Mouse (Mus musculus) lung, embryonic 14.5 days (tissue): Measurements from ENCODE around the gene B3gat1. TPM values are rescaled to one million over a fixed set of nuclear protein-coding genes. Genes with fewer than 3 reads are reported as not detected.

Experiments used
- ATAC-seq: fragments of 200-750 bp; cut with Nextera tagmentation; 2 replicates; pipeline ENCODE4 v1.8.0; 2017; ENCODE audit warnings: mild to moderate bottlenecking, moderate TSS enrichment, moderate library complexity; ENCODE audit not compliant: insufficient read depth
- DNase-seq: peaks from one replicate; pipeline ENCODE4 v3.0.0-alpha.2; 2015
- H3K27ac ChIP-seq: fragments of 300-500 bp; sonication (generic); 2 replicates; pipeline ENCODE4 v1.5.1; 2014; ENCODE audit warnings: low read depth, mild to moderate bottlenecking, moderate library complexity
- H3K27me3 ChIP-seq: fragments of 300-500 bp; sonication (generic); 2 replicates; pipeline ENCODE4 v1.6.1; 2014; ENCODE audit warnings: low read length, control low read depth; ENCODE audit not compliant: insufficient read depth
- H3K36me3 ChIP-seq: fragments of 300-500 bp; sonication (generic); 2 replicates; pipeline ENCODE4 v1.6.1; 2014; ENCODE audit warnings: control low read depth; ENCODE audit not compliant: insufficient read depth
- H3K4me1 ChIP-seq: fragments of 300-500 bp; sonication (generic); 2 replicates; pipeline ENCODE4 v1.6.1; 2014; ENCODE audit warnings: antibody characterized with exemption, control low read depth; ENCODE audit not compliant: insufficient read depth
- H3K4me2 ChIP-seq: fragments of 300-500 bp; sonication (generic); 2 replicates; pipeline ENCODE4 v1.6.1; 2014; ENCODE audit warnings: mild to moderate bottlenecking
- H3K4me3 ChIP-seq: fragments of 300-500 bp; sonication (generic); 2 replicates; pipeline ENCODE4 v1.5.1; 2014; ENCODE audit warnings: low read depth, low read length
- H3K9ac ChIP-seq: fragments of 300-500 bp; sonication (generic); 2 replicates; pipeline ENCODE4 v1.6.1; 2014
- H3K9me3 ChIP-seq: fragments of 300-500 bp; sonication (generic); 2 replicates; pipeline ENCODE4 v1.6.1; 2016; ENCODE audit warnings: low read depth, low read length, control low read depth
- CTCF ChIP-seq: IDR thresholded peaks from 2 replicates; pipeline ENCODE4 v1.5.1; 2016; ENCODE audit warnings: antibody characterized with exemption, low read depth
- WGBS: fragments of 180-500 bp; shearing (Covaris S2); extraction: QIAGEN DNeasy Blood & Tissue Kit; methylation state at CpG from one replicate; pipeline ENCODE4 v1.1.7; 2014; 5-methylcytosine and 5-hydroxymethylcytosine counted together
- polyA plus RNA-seq: library from polyadenylated mRNA; unstranded; fragments of >200 nt; fragmentation: Nextera tagmentation; extraction: Ambion mirVana; gene quantifications from 2 replicates; pipeline ENCODE4 v1.2.1, GENCODE M21; 2014

The B3gat1 gene
- polyA plus RNA-seq, 1 experiment from 2014 or later, result 0.41 TPM

DNA sequence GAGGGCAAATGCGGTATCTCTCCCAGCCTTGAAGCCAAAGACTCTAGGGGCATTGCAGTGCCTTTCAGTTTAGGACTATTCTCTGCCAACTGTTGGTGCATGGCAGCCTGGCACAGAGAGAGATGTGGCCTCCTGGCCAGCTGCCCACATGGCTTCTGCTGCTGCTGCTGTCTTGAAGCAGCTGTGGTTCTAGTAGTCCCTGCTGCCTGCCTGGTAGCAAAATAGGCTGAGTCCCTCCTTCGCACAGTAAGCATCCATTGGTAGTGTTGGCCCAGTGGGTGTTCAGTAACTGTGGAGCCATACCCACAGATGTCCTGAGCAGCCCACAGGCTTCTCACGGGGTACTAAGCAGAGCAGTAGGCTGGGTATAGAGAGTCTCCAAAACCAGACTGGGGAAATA lies 9.3 kb downstream of the B3gat1 start:
- no peak for DNase-seq
- Histone ChIP-seq H3K9ac (no peak overlapping the region), H3K36me3 (no peaks in the 10 kb centered on the region), H3K4me1 (no peaks in the 10 kb centered on the region), H3K27ac (no peak overlapping the region), H3K9me3 (no peaks in the 10 kb centered on the region), H3K4me3 (no peak overlapping the region), H3K4me2 (no peak overlapping the region), H3K27me3 (no peaks in the 10 kb centered on the region)
- WGBS, result 86% methylated on average over 3 of the region's 3 CpGs
- ATAC-seq, result no peak
- no peak for TF ChIP-seq CTCF

DNA sequence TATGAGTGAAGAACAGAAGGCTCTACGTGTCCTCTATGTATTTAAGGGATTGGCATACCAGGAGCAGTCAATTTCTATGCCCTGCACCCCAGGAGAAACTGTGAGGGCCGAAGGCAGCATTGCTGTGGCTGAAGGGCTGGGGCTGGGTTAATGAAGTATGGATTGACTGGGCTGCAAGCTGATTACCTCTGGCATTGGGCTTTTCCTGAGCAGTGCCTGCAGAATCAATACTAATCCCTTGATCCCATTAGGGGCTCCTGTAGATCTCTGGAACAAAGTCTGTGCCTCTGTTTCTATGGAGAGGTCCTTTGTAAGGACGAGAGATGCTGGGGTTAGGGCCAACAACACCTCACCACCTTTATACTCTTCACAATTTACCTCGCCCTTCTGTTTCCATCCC lies 13.6 kb downstream of the B3gat1 start:
- ATAC-seq (no peak), DNase-seq (no peak)
- no peak overlapping the region for H3K9ac ChIP-seq
- H3K4me2 ChIP-seq, result no peak overlapping the region
- WGBS, result 60% methylated on average over 4 of the region's 4 CpGs
- no peak overlapping the region for H3K4me3 ChIP-seq
- H3K27ac ChIP-seq, result no peak overlapping the region
- no peaks in the 10 kb centered on the region for H3K4me1 ChIP-seq
- TF ChIP-seq CTCF, result no peak
- H3K27me3 ChIP-seq, result no peaks in the 10 kb centered on the region
- H3K9me3 ChIP-seq, result no peaks in the 10 kb centered on the region
- H3K36me3 ChIP-seq, result no peaks in the 10 kb centered on the region

DNA sequence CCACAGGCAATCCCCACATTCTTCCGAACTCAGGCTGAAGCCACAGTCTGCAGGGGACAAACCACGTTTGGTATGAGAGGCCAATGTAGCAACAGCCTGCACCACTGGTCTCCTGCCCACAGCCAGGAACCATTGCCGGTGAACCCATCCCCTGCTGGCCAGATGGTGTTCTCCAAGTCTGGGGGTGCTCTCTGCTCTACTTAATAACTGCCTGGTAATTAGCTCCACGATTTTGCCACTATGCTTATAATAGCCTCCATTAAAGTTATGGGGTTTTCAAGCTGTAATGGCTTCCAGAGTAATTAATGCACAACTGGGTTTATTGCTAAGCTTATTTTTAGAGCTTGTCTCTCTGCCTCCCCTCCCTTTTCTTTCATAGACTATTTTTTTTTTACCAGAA lies 15.4 kb downstream of the B3gat1 start:
- 79% methylated on average over 4 of the region's 4 CpGs for WGBS
- no peaks in the 10 kb centered on the region for H3K4me1 ChIP-seq
- H3K36me3 ChIP-seq, result no peaks in the 10 kb centered on the region
- H3K4me2 ChIP-seq, result no peak overlapping the region
- no peak for TF ChIP-seq CTCF
- H3K9me3 ChIP-seq, result no peaks in the 10 kb centered on the region
- H3K9ac ChIP-seq, result no peak overlapping the region
- ATAC-seq (no peak), DNase-seq (no peak)
- no peak overlapping the region for H3K27ac ChIP-seq
- H3K4me3 ChIP-seq, result no peak overlapping the region
- H3K27me3 ChIP-seq, result no peaks in the 10 kb centered on the region

DNA sequence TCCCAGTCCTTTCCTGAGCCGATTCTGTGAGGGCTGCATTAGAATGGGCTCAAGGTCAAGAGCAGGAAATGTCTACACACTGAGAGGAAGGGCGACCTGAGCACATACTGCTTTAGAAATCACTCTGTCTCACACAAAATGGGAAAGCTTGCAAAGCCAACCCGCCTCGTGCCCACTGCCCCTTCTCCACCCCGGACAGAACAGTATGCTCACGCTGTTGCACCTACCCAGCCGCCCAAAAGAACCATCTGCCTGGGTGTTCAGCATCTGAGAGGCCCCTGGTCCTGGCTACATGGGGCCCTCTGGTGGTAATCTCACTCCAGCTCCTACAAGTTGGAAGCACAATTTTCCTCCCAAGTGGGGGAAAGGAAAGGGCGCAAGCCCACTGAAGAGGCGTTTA lies 26.6 kb downstream of the B3gat1 start:
- ATAC-seq, result no peak
- no peaks in the 10 kb centered on the region for H3K4me1 ChIP-seq
- no peaks in the 10 kb centered on the region for H3K36me3 ChIP-seq
- no peak overlapping the region for H3K4me2 ChIP-seq
- no peaks in the 10 kb centered on the region for H3K27me3 ChIP-seq
- H3K9me3 ChIP-seq, result no peaks in the 10 kb centered on the region
- WGBS, result 27% methylated on average over 9 of the region's 9 CpGs
- TF ChIP-seq CTCF, result peak; percentile 53
- no peak overlapping the region for H3K4me3 ChIP-seq
- peak; percentile 50 for DNase-seq
- H3K27ac ChIP-seq, result no peak overlapping the region
- no peak overlapping the region for H3K9ac ChIP-seq

DNA sequence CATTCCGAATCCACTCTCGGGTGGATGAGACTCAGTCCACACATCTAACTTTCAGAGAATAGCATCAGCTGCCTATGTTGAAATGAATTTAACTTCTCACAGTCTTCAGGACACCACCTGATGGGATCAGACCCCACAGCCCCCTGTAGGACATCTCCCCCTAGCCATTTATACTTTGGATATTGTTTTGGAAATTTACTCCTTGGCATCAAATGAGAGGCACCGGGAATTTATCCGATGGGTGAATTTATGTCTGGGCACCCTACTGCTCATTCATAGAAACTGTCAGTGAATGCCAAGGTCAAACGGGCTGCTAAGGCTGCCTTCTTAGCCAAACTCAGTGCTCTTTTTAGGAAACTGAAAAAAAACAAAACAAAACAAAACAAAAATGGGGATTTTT lies 27.0 kb downstream of the B3gat1 start:
- DNase-seq (no peak), ATAC-seq (no peak)
- Histone ChIP-seq H3K36me3 (no peaks in the 10 kb centered on the region), H3K27ac (no peak overlapping the region), H3K4me2 (no peak overlapping the region), H3K9me3 (no peaks in the 10 kb centered on the region), H3K9ac (no peak overlapping the region), H3K27me3 (no peaks in the 10 kb centered on the region), H3K4me1 (no peaks in the 10 kb centered on the region), H3K4me3 (no peak overlapping the region)
- no peak for TF ChIP-seq CTCF
- 69% methylated on average over 5 of the region's 5 CpGs for WGBS

DNA sequence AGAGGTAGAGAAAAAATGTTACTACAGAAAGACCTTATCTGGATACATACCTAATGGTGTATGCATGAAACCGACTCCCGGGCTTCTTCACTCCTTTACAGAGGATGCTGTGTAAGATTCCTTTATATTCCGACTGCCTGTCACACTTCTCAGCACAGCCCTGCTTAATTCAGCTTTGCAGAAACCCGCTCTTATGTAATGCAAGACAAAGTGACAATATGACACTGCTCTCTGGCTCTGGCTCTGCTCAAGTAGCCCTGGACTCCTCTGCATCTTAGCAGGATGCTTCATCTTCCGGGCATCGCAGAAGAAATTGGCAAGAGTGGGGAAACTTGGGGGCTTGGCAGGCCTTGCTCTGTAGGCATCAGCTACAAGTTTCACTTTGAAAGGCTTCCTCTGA lies 28.9 kb downstream of the B3gat1 start:
- no peak overlapping the region for H3K4me2 ChIP-seq
- DNase-seq (no peak), ATAC-seq (no peak)
- no peaks in the 10 kb centered on the region for H3K36me3 ChIP-seq
- no peaks in the 10 kb centered on the region for H3K27me3 ChIP-seq
- H3K9me3 ChIP-seq, result no peaks in the 10 kb centered on the region
- no peak for TF ChIP-seq CTCF
- WGBS, result 79% methylated on average over 6 of the region's 6 CpGs
- H3K4me3 ChIP-seq, result no peak overlapping the region
- H3K27ac ChIP-seq, result no peak overlapping the region
- no peak overlapping the region for H3K9ac ChIP-seq
- no peaks in the 10 kb centered on the region for H3K4me1 ChIP-seq

DNA sequence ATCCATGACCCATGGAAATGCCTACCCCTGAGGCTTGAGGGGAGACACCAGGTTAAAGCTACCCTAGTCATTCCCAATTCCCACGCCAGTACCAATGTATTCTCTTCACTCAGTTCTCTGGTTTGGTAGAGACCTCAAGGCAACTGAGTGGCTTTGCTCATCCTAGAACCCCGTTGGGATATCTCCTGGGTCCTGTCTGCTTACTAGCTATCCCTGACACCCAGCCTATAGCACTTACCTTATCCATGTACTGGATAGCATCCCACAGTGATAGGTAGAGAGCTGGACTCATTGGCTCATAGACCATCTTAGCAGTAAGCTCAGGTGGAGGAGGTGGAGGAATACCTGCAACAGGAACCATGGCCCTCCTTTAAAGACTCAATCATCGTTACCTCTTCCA lies 34.7 kb downstream of the B3gat1 start:
- WGBS, result 75% methylated on average over 3 of the region's 3 CpGs
- Histone ChIP-seq H3K27me3 (no peaks in the 10 kb centered on the region), H3K4me3 (no peak overlapping the region), H3K36me3 (no peaks in the 10 kb centered on the region), H3K4me2 (no peak overlapping the region), H3K4me1 (no peaks in the 10 kb centered on the region), H3K9me3 (no peaks in the 10 kb centered on the region), H3K27ac (no peak overlapping the region), H3K9ac (no peak overlapping the region)
- TF ChIP-seq CTCF, result no peak
- no peak for ATAC-seq
- DNase-seq, result no peak

DNA sequence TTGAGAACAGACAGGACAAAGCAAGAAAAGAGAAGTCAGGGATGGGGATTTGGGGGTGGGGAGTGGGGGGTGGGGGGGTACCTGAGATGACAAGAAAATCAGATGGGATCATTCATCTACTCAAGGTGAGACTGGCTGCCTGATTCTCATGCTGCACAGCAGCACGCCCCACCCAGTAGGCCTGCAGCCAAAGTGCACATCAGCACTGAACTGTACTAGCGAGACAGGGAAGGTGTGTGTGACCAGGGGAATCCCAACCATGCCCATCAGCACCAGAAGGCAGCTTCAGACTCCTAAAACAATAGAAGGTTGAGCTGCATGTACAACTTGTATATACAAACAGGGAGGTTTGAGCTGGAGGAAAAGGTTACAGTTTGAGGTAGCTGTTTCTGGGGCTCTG lies 42.2 kb downstream of the B3gat1 start:
- H3K36me3 ChIP-seq, result no peaks in the 10 kb centered on the region
- H3K9me3 ChIP-seq, result no peaks in the 10 kb centered on the region
- TF ChIP-seq CTCF, result no peak
- H3K27ac ChIP-seq, result no peak overlapping the region
- no peak overlapping the region for H3K9ac ChIP-seq
- H3K4me3 ChIP-seq, result no peak overlapping the region
- ATAC-seq, result no peak
- DNase-seq, result no peak
- H3K4me1 ChIP-seq, result no peaks in the 10 kb centered on the region
- no peak overlapping the region for H3K4me2 ChIP-seq
- WGBS, result 80% methylated on average over 2 of the region's 2 CpGs
- no peaks in the 10 kb centered on the region for H3K27me3 ChIP-seq
